Mouse (Mus musculus): ENCODE data around the gene Tsc22d3.
"Not testable (repeated sequence)": the region's sequence is repeated elsewhere in the genome, so short reads cannot be mapped to it uniquely, and the experiment has no call there.

Gene Tsc22d3

GRCm38 (mm10) chrX:140498431-140498830, 102.0 kb downstream of the Tsc22d3 start:
- not testable (repeated sequence) for DNase-seq (ENCODE audit: low spot score)

GRCm38 (mm10) chrX:140494170-140494569, 106.3 kb downstream of the Tsc22d3 start:
- DNase-seq (ENCODE audit: low spot score) = no peak

- DNase-seq (ENCODE audit: low spot score) = no peak
Measured at GRCm38 (mm10) chrX:140493527-140494029, 106.9 kb downstream of the Tsc22d3 start.

GRCm38 (mm10) chrX:140491884-140492571, 108.4 kb downstream of the Tsc22d3 start:
- DNase-seq (ENCODE audit: low spot score) = peak; percentile 45

GRCm38 (mm10) chrX:140490203-140490602, 110.3 kb downstream of the Tsc22d3 start:
- DNase-seq (ENCODE audit: low spot score) = no peak

All from T-cell, adult 2 months (primary cell).